Mouse (Mus musculus) spleen, postnatal 4 days (tissue): ENCODE results near the gene 2010300C02Rik.
"Not testable (repeated sequence)": the region's sequence is repeated elsewhere in the genome, so short reads cannot be mapped to it uniquely, and the experiment has no call there.

ENCODE experiments used
- DNase-seq, 2 experiments: peaks; one replicate each; pipeline ENCODE4 v3.0.0; 2022; ENCODE audit warnings: low spot score in 2 of 2

The 2010300C02Rik gene

DNA sequence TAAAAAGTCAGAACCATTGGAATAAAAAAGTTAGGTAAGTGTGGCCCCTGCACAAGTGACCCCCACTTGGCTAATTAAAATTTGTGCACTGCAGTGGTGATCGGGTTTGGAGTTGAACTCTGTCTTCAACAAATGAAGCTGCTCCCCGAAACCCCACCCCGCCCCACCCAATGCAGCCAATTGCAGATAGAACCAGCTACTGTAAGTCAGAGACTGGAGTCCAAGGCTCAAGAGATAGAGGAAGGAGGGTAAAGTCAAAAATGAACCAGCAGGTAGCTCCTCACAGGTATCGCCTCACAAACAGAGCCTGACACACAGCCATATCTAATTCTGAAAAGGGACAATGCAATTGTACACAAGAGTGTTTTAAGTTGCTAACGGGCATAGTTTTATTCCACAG lies 90.0 kb downstream of the 2010300C02Rik start:
- DNase-seq: no peak

DNA sequence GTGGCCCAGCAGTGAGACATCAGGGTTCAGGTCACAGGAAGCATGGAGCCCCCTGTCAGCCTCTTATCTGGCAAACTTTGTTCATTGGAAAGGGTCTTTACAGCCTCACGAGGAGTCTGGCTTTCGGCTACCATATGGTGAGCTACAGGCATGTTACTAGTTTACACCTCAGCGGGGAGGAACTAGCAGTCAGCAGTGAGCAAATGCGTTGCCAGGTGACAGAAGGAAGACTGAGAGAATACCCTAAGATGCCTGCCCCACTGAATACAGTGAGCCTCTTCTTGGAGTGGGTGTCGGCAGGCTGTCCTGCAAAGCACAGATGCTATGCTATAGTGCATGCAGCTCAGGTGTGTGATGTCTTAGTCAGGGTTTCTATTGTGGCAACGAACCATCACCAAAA lies 91.1 kb downstream of the 2010300C02Rik start:
- no peak for DNase-seq

DNA sequence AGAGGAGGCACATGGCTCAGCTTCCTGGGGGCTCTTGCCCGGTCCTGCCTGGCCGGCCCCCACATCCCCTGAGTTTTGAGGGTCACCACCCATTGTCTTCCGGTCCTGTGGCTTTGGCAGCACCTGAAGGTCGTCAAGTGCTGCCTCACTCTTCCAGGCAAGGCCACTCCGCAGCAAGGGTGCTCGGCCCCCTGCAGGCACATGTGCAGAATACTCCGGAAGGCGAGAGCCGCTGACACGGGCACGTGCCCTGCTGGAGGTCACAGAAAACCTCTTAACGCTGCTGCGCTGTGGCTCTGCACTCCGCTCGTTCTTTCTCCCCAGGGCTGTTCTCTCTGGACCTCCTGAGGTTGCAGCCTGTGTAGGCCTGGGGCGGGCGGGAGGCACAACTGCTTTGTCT lies 95.7 kb downstream of the 2010300C02Rik start:
- DNase-seq: no peak

DNA sequence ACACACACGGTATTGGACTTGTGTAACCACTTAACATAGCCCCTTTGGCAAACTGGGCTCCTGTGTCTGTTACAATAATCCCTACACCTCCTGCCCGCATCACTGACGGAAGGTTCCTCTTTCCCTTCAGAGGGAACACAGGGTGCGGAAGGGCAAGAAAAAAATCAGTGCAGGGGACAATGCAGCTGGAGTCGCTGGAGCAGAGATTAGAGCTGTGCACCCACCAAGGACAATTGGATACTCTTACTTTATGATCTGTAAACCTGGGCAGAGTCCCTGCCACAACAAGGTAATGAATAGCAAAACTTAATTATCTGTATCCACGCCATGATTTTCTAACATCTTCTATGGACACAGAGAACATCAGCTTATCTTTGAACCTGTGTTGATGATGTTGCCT lies 97.8 kb downstream of the 2010300C02Rik start:
- no peak for DNase-seq

DNA sequence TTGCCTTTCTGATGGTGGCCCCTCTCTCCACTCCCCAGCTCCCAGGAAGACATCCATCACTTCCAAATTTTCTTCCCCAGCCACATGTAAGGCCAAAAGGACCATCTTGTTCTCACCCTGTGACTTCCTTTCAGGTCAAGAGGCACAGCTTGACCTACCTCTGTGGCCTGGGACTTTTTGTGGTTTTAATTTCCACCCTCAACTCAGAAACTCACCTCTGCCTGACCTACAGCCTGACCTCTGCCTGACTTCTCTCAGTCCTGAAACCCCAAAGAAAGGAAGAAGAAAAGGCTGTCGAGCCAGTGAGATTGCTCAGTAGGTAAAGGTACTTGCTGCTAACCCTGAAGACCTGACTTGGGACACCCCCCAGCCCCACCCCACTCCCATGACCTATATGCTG lies 100.3 kb downstream of the 2010300C02Rik start:
- DNase-seq: no peak

DNA sequence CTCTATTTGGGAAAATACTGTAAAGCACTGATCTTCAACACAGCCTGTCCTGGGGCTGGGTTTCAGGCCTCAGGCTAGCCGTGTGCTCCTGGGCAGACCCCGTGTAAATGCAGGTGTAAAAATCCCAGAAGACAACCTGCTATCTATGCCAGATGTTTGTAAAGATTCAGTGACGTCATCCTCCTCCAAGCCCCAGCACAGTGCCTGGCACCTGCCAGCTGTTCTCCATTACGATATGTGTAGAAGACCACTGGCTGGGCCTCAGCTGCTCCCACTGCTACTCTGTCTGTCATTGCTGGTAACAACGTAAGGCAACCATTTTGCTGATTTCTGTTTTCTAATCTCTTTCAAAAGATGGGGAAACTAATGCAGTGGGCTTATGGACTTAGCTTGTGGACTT lies 102.8 kb downstream of the 2010300C02Rik start:
- DNase-seq: no peak

DNA sequence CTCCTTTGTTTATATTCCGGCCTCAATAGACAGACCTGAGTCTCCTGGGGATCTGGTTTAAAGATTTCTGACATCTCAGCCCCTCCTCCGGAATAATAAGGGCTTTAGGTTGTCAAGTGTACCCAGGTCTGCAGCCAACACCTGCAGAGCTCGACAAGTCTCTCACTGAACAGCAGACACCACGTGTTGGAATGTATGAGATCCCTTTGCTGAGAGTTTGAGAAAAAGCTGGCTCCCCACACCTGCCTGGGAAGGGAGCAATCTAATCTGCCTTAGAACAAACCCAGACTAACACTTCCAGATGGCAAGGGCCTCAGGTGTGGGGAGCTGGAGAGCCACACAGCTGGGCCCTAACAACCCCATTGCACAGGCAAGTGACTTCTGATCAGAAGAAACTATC lies 103.3 kb downstream of the 2010300C02Rik start:
- no peak for DNase-seq

DNA sequence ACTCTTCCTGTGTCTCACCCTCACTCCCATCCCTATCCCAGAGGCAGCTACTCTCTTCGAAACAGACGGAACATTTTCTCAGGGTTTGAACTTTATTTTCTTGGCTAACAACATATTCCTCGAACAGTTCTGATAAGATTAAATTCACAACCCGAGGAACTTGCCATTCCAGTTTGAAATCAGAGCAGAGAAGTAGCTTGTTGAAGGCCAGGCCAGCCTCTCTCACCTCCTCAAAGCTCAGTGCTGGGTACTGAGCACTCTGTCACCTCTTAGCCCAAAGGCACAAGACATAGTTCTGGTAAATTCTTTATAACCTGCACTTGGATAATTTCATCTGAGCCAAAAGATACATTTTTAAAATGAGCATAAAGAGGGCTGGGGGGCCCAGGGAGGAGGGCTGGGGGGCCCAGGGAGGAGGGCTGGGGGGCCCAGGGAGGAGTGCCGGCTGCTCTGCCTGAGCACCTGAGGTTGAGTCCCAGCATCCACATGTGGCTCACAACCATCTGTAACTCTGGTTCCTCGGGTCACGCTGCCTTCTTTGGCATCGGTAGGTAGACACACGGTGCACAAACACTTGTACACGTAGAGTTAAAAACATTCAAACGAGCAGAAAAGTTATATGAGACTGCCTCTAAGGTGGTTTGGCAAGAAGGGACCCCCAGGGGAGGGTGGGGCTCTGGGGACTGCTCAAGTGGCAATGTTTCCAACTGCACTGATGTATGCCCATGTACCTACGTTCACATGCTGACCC lies 104.4 kb downstream of the 2010300C02Rik start:
- no peak for DNase-seq

DNA sequence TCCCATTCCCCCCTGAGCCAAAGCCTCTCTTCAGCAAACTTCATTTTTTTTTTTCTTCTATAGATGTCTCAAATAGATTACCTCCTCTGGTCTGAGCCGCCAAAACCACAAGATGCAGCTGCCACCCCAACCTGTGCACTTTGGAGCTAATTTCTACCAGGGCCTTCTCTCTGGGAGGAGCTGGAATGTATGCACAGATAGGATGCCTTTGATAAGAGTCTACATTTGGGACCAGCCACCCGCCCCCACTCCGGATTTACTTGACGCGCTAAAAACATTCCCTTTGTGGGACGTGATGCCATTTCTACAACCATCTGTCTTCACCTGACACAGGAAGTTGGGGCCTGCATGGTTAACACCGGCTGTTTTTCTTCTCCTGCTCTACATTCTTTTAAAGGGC lies 105.0 kb downstream of the 2010300C02Rik start:
- no peak for DNase-seq

DNA sequence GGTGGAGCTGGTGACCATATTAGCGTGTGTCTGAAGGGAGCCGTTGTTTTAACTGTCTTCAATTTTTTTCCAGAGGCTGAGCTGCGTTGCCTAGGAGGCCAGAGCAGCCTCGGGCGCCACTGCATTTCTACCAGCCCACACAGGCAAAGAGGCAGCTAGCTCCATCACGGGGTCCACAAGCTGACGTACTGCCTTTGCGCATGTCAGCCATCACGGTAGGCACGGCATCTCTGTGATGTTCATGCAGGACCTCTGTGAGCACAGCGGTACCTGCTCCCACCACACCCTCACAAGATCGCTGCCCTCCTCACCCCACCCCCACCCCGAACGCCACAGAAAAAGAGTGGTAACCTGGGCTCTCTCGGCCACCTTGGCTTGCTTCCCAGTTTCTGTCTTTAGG lies 105.8 kb downstream of the 2010300C02Rik start:
- DNase-seq: no peak

DNA sequence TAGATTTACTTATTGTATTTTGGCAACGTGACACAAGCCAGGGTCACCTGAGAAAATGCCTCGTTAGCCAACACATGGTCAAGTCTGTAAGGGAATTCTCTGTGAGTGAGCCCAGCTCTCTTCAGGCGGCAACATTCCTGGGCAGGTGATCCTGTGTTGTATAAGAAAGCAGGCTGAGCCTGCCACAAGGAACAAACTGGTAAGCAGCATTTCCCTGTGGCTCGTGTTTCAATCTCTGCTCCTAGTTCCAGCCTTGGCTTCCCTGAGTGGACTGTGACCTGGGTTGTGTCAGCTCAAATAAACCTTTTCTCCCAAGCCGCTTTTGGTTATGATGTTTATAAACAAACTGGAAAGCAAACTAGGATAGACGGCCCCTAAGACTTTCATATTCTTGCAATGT lies 108.9 kb downstream of the 2010300C02Rik start:
- DNase-seq: no peak

DNA sequence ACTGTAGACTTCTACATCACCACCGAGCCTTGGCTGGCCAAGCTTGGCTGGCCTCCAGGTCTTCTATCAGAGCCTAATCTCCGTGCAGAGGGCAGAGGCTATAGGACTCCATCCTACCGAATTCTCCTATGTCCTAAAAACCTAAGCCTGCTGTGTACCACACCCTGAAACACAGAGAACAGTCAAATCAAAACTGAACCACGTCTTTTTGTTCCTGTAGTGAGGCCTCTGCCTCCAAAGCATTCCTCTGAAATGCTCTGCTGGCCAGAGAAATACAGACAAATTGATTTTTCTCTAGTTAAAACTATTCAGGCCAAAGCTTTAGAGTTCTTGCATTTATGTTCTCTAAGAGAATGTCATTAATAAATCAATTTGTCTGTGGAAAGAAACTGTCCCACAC lies 109.6 kb downstream of the 2010300C02Rik start:
- DNase-seq: no peak

DNA sequence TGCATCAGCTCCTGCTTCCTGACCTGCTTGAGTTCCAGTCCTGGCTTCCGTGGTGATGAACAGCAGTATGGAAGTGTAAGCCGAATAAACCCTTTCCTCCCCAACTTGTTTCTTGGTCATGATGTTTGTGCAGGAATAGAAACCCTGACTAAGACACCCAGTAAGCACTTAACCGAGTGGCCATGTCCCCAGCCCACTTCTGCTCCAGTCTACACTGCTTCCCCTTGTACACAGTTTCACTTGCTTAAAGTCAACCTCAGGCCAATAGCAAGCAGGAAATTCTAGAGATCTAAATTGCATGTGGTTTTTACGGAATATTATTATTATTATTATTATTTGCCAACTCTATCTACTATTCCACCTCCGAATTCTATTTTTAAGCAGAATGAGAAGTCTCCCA lies 114.2 kb downstream of the 2010300C02Rik start:
- DNase-seq: not testable (repeated sequence)

DNA sequence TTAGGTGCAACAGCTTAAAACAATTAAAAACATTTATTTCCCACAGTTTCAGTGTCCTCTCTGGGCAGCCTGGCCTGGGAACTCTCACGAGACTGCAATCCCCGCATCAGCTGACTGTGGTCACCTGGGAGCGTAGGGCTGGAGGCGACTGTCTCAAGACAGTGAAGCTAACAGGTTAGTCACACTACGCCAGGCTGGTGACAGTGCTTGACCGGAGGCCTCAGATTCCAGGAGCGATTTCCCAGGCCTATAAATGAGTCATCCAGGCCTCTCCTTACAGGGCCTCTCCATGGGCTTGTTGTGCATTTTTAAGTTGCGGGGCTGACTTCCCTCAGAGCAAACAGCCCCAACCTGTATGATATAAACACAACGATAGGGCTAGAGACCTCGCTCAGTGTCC lies 116.7 kb downstream of the 2010300C02Rik start:
- no peak for DNase-seq

DNA sequence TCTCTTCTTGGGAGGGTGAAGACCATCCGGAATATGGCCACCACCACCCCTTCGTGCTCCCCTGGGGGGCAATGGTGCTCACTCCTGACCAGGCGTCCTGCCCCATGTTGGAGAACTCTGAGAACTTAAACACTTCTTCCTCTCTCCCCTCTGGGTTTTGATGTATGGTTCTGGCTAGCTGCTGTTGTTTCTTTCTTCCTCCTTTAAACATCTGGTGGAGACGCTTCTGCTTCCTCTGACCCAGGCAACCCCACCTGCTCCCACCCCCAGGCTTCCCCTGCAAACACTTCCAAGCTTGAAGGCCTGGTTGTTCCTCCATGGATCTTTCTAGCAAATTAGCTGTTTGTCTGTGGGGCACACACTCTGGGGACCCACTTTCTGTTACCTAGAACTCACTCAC lies 117.6 kb downstream of the 2010300C02Rik start:
- DNase-seq: no peak

DNA sequence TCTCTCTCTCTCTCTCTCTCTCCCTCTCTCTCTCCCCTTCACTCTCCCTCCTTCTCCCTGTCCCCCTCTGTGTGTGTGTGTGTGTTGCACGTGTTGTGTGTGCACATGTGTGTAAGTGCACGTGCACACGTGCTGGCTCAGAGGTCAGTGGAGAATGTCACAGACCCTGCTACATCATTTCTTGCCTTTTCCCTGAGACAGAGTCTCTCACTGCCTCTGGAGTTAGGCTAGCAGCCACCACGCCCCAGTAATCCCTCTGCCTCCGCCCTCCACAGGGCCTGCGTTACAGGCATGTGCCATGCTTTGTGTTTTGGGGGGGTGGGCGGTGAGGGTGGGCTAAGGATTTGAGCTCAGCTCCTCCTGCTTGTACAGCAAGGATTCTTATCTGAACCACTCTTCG lies 118.4 kb downstream of the 2010300C02Rik start:
- DNase-seq: no peak

DNA sequence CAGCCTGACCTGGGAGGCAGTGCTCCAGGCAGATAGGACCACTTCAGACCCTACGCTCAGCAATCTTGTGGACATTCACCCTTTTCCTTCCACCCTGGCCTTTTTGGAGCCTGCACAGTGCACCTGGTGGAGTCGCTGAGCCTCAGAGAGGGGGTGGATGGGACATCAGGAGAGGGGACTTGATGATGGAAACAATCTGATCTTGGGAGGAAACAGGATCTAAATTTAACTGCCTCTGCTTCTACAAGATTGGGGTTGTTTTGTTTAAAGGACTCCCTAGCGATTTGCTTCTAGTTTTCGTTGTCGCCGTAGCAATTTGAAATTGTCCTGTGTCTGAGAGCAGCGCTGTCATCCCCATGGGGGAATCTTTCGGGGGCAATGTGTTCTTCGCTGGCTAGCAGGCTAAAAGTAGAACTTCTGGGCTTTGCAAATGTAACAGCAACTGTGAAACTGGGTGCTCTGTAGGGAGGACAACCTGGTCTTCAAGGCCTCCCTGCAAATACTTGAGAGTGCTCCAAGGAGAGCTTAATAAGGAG lies 119.2 kb downstream of the 2010300C02Rik start:
- no peak for DNase-seq

DNA sequence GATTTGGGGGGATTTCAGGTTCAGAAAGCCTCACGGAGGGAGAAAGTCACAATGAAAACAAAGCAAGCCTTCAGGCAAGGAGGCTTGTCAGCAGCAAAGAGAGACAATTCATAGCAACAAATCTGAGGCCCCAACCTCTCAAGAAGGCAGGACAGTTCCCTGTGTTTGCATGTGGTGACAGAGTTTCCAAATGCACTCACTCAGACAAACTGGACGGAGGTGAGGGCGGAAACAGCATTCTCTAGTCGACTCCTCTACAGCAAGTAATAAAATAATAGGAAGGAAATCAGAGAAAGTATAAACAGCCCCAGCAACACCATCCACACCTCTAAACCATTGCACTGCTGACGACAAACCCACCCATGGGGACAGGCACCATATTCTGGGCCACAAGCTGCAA lies 120.9 kb downstream of the 2010300C02Rik start:
- no peak for DNase-seq

DNA sequence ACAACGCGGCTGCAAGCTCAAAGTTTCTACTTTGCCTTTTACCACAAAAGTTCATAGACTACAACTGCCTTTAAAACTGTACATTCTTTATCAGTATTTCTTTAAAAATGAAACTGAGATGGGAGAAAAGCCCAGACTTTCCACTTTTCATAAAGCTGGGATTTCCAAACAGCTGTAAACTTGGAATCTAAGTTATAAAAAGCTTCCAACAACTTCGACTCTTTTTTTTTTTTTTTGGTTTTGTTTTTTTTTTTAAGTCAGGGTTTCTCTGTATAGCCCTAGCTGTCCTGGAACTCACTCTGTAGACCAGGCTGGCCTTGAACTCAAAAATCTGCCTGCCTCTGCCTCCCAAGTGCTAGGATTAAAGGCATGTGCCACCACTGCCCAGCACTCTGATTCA lies 125.1 kb downstream of the 2010300C02Rik start:
- not testable (repeated sequence) for DNase-seq

DNA sequence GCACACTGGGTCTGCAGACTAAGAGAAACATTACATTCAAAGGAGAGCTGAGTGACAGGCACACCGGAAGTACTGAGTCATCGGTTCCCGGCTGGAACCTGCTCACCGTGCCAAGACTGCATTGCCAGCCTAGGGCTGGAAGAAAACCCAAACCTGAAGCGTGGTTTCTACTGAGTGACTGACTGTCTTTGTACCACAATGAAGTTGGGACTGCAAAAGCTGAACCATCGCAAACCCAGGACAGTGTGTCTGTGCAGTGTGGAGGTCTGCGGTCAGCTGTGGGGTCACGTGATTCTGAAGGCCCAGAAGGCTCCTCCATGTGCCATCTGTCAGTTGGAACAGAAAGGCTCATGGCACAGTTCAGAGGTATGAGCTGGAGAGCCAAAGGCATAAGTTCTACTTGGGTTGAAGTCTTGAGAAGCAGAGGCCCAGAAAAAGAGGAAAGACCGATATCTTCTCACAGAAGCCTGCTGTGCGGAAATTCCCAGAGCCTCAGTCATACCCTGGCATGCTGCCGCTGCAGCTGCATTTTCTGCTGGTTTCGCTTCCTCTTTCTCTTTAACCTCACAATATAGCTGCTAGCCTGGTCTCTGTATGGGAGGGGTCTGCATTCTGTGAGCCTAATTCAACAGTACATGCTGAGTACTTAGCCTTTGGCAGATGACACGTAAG lies 133.9 kb downstream of the 2010300C02Rik start:
- peak; percentile 61 to 73 for DNase-seq

DNA sequence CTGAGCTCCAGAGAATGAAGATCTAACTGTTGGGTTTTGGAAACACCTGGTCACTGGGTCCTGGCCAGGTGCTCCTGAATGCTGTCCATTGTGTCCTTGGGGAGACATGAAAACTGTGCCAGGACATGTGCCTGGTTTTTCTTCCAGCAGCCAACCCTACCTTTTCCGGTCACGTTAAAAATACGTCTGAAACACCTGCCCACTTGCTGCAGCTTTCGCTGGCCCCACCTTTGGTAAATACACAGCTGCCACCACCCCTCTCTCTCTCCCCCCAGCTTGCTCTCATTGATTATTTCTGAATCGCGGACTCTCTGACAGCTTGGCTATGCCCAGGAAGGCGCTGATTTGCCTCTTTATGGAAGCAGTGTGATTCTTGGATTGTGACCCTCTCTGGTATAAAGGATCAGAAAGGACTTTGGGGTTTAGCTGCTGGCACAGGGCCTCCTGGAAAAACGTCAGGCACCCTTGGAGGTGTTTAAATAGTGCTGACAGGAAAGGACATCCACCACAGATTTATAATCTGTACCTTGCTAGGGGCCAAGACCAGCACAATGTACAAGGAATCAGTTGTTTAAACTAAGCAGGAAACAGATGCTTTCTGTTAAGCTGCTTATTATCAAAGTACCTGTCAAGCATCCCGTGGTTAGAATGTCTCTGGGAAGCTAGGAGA lies 136.0 kb downstream of the 2010300C02Rik start:
- no peak for DNase-seq

DNA sequence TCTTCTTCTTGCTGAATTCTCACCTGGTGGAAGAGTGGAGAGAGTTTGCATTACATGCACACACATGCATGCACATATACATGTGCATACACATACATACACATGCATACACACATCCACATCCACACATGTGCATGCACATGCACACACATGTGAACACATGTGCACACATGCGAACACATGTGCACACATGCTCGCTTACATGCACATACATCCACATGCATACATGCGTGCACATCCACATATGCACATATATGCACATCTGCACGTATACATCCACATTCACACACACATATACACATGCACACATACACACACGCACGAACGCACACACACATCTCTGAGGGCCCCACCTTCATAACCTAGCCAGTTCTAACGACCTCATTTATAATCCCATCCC lies 136.7 kb downstream of the 2010300C02Rik start:
- DNase-seq: no peak

DNA sequence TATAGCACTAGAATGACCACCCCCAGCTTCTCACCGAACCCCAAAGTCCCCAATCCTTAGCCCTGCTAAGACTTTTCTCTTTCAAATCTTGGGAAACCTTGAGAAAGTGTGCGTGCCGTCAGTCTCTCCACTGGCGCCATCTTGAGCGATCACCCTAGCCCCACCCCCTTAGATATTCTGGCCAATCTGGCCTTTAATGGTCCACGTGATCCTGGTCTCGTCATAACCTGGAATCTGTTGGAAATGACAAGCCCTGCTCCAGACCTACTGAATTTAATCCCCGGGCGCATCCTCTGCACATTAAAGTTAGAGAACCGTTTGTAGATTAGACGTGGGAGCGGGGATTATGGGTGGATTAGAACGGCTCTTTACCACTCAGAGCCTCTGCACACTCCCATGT lies 140.2 kb downstream of the 2010300C02Rik start:
- DNase-seq: no peak
